Mouse (Mus musculus) kidney, postnatal 25 days (tissue): ENCODE data around the gene 1700066M21Rik.

Experiments
- DNase-seq, 2 experiments: peaks; one replicate each; pipeline ENCODE4 v3.0.0; 2021; ENCODE audit warnings: mixed read lengths in 2 of 2

The 1700066M21Rik gene

GRCm38 (mm10) chr1:57394051-57394450 lies 16.6 kb downstream of the 1700066M21Rik start:
- peak; percentile 42 to 60 for DNase-seq

GRCm38 (mm10) chr1:57400321-57400720 lies 22.9 kb downstream of the 1700066M21Rik start:
- no peak for DNase-seq

- no peak for DNase-seq
These were observed 23.5 kb downstream of the 1700066M21Rik start for GRCm38 (mm10) chr1:57400877-57401276.

DNA sequence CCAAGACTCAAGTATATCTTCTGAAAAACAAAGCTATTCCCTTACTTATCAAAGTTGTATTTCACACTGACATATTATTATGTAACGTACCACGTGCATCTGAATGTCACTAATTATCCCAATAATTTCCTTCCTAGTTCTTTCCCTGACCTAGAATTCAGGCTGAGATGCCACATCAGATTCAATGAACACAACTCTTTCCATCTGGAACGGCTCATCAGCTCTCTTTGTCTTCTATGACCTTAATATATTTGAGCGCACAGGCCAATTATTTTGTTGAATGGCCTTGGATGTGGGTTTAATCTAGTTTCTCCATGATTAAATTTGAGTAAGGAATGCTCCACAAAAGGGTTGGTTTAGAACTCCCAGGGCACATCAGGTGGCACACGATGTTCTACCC lies 24.7 kb downstream of the 1700066M21Rik start:
- no peak for DNase-seq

DNA sequence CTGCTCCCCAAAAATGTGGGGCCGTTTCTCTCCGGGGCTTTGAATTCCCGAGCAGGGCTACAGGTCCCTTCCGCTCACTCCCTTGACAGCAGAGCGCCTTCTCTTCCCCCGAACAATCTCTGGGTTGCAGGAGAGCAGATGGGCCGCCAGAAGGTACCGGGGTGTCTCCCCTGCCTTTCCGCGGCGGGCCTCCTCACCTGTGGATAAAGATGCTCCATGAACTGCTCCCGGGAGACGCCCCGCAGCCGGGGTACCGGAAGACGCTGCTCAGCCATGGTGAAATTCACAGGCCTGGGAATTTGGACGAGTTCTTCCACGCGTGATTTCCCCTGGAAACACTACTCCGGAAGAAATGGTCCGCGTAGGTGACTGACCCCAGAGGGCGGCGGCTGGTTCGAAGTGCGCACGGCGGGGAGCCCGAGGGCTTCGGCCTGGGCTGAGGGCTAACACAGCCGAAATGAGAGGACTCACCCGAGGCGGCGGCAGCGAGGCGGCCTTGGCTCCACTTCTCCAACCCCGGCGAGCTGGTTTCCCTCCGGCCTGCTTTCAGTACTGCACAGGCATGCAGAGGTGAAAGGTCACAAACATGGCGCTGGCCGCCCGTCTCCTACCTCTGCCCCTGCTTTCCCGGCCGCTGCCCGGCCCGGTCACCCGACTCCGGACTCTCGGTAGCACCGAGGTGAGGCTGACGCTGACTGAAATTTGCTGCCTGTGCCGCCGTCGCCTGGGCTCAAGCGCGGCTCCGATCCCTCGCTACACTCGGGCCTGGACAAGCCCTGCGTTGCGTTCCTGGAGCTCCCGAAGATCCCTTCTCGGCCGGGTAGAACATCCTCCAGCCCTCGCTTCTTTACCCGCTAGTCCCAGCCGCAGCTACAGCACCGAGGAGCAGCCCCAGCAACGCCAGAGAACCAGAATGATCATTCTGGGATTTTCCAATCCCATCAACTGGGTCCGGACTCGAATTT lies 29.0 kb downstream of the 1700066M21Rik start, which contains the start of the genes Maip1 and Tyw5:
Gene Maip1 (plus strand): TSS at position 142 of the 965 bp plus-strand sequence.
Gene Tyw5 (minus strand): TSS at position 915 of the 965 bp plus-strand sequence.
- peak; percentile 82 to 88 for DNase-seq

DNA sequence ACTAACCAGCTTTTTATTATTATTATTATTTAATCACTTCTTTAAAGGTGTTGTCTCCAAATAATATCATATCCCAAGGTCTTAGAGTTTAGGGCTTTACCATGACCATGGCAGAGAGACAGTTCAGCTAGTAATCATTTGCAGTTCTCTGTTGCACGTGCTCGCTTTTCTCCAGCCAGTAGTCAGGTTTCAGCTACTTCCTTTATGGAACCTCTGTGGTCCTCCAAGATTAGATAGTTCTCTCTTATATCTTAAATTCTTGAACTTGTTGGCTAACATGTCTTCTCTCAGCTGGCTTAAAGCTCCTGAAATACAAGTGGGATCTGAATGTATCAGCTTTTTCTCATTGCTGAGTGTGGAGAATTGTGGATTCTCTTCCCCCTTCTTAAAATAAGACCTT lies 31.6 kb downstream of the 1700066M21Rik start:
- no peak for DNase-seq

DNA sequence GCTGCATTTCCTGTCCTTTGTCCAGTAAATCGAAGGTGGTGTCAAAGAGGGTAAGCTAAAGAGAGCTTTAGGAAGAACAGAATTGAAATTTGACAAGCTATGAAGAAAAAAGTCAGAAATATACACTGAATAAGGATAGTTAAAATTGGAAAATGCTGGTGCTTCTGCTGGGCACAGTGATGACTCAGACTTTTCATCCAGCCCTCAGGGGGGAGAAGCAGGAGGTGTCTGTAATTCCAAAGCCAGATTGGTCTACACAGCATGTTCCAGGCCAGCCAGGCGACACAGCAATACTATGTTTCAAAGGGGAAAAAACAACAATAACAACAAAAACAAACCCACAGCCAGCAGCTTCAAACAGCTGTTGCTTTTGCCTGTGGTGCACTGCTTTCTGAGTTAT lies 36.0 kb downstream of the 1700066M21Rik start:
- no peak for DNase-seq

DNA sequence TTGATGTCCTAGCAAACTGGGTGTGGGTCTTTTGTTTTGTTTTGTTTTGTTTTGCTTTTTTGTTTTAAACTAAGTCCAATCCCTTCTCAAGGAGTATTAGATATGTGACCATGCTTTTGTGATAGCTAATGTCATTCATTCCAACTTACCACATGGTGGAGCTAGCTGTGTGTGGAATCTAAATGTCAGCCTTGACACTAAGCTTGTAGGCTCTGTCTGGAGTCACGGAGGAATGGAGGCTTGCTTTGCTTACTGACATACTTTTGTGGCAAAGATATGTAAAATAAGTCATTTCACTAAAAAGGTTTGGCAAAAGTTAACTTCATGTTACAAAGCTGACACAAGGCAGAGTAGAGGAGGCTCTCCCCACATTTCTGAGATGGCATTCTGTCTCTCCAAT lies 46.3 kb downstream of the 1700066M21Rik start:
- DNase-seq: peak in 1 of 2 experiments; percentile 11

DNA sequence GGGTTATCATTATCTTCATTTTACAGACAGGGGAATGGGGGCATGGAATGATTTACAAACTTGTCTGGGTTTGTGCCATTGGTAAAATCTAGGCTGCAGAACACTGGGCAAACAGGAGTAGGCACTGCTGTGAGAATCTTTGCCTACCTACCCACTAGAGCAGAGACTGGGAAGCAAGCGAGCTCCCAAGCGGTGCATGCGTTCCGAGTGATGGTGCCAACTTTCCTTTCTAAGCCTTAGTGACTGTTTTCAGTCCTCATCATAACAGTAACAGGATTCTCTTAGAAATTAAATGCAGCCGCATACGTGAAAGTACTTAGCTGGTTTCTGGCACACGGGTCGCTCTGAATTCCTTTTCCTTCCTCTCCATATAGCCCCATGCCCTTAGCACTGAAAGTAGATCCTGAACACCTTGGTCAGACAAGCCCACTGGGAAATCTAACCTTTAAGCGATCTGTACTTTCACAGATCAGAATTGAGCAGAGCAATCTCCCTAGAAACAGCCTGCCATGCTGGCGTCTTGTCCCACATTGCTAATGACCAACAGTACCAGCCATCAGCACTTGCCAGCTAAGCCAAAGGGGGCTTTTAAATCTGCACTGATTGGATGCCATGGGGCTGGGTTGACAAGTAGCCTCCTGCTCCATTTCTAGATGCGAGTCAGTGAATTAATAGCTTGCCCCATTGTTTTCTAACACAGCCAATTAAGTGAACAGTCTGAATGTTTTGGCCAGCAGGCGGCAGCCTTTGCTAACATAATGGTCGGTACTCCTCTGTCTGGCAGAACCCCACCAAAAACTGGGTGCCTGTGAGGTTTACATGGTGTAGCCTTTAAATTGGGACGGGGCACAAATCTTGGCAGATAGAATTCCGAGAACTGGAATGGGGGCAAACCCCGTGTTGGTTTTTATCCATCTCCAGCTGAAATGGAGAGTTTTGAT lies 51.2 kb downstream of the 1700066M21Rik start:
- DNase-seq: peak; percentile 86 to 96

GRCm38 (mm10) chr1:57429786-57430483 lies 52.5 kb downstream of the 1700066M21Rik start:
- DNase-seq: peak in 1 of 2 experiments; percentile 31

- no peak for DNase-seq
These were observed 55.7 kb downstream of the 1700066M21Rik start for GRCm38 (mm10) chr1:57433141-57433540.
